ENCODE assay signal across 22 mouse cellular contexts in genomic region chr14:86233305-86233704, GRCm38 (mm10).
DNase-seq lines count a peak whose midpoint lies in the region; ATAC-seq and TF ChIP-seq lines count a peak whose summit lies in the region.
"Had no signal": no experiment of that assay in that cellular context is flagged by ENCODE, and none has a peak within 500 bp of the region (broad histone marks: within the 10 kb centered on the region; RNA-seq: fewer than 3 reads in every experiment).

No protein-coding gene starts in this region.

- no peaks in the 10 kb centered on the region for H3K4me1 ChIP-seq in MEL (ENCODE audit: control insufficient read depth in 1 of 2, insufficient read depth in 2 of 2, low read length in 2 of 2)
- H3K4me1 ChIP-seq in forebrain, embryonic 13.5 days: no peaks in the 10 kb centered on the region
- H3K4me1 ChIP-seq: embryonic facial prominence, embryonic 10.5 days; embryonic facial prominence, embryonic 12.5 days had no signal

- no peak overlapping the region for H3K27ac ChIP-seq in MEL (ENCODE audit: control insufficient read depth, low read depth, low read length)
- no peak overlapping the region for H3K27ac ChIP-seq in forebrain, embryonic 13.5 days
- H3K27ac ChIP-seq: embryonic facial prominence, embryonic 10.5 days; embryonic facial prominence, embryonic 12.5 days had no signal

- 0 out of 2 replicates have a peak, but pooled peaks have one; percentile 23 for ATAC-seq in megakaryocyte progenitor cell, adult 5-6 weeks (replicated peaks; ENCODE audit: poor library complexity)
- ATAC-seq in forebrain, embryonic 13.5 days: no peak
- ATAC-seq: CD4-positive, CD25-positive, alpha-beta regulatory T cell, adult 4 months; forebrain, embryonic 14.5 days; forebrain, embryonic 16.5 days had no signal

- 91% methylated on average over 1 of the region's 1 CpGs for WGBS in forebrain, embryonic 13.5 days

- H3K79me2 ChIP-seq in MEL (ENCODE audit: control insufficient read depth, insufficient read depth, low read length, poor library complexity): no peaks in the 10 kb centered on the region

- no peak for TF ChIP-seq CTCF in MEL (IDR thresholded peaks at IDR 0.05 in 2 of 3, conservative IDR thresholded peaks at IDR 0.05 in 1 of 3; ENCODE audit: control insufficient read depth in 1 of 3, insufficient read depth in 1 of 3, low read depth in 2 of 3, low read length in 3 of 3, poor library complexity in 1 of 3, severe bottlenecking in 1 of 3)

- no peak overlapping the region for H3K9ac ChIP-seq in MEL (ENCODE audit: control insufficient read depth, low read depth, low read length, poor library complexity, severe bottlenecking)
- no peak overlapping the region for H3K9ac ChIP-seq in forebrain, embryonic 13.5 days
- H3K9ac ChIP-seq: embryonic facial prominence, embryonic 12.5 days had no signal

- TF ChIP-seq EP300 in MEL (IDR thresholded peaks at IDR 0.05; ENCODE audit: low read depth in 1 of 2, low read length in 2 of 2): no peak

- H3K4me2 ChIP-seq in forebrain, embryonic 13.5 days: no peak overlapping the region
- H3K4me2 ChIP-seq: embryonic facial prominence, embryonic 12.5 days had no signal

- no peaks in the 10 kb centered on the region for H3K36me3 ChIP-seq in MEL (ENCODE audit: control insufficient read depth in 1 of 2, insufficient read depth in 2 of 2, low read length in 2 of 2)
- H3K36me3 ChIP-seq in forebrain, embryonic 13.5 days (ENCODE audit: poor library complexity, severe bottlenecking): no peaks in the 10 kb centered on the region
- H3K36me3 ChIP-seq: embryonic facial prominence, embryonic 10.5 days; embryonic facial prominence, embryonic 12.5 days; G1E had no signal

- TF ChIP-seq POLR2A in MEL (IDR thresholded peaks at IDR 0.05; ENCODE audit: control insufficient read depth in 1 of 2, insufficient read depth in 1 of 2, low read depth in 1 of 2, low read length in 2 of 2, poor library complexity in 1 of 2): no peak

- TF ChIP-seq RAD21 in MEL (IDR thresholded peaks at IDR 0.05; ENCODE audit: low read depth, low read length): no peak

- H3K27me3 ChIP-seq in MEL (ENCODE audit: control insufficient read depth in 1 of 2, insufficient read depth in 2 of 2, low read length in 2 of 2): no peaks in the 10 kb centered on the region
- no peaks in the 10 kb centered on the region for H3K27me3 ChIP-seq in forebrain, embryonic 13.5 days
- H3K27me3 ChIP-seq: CH12.LX; embryonic facial prominence, embryonic 12.5 days had no signal

- no peak overlapping the region for H3K4me3 ChIP-seq in MEL (ENCODE audit: control insufficient read depth in 1 of 2, insufficient read depth in 1 of 2, low read depth in 2 of 2, low read length in 2 of 2)
- H3K4me3 ChIP-seq in forebrain, embryonic 13.5 days: no peak overlapping the region
- H3K4me3 ChIP-seq: embryonic facial prominence, embryonic 10.5 days; embryonic facial prominence, embryonic 12.5 days had no signal

- no peaks in the 10 kb centered on the region for H3K9me3 ChIP-seq in MEL (replicated peaks; ENCODE audit: insufficient read depth, low read length)
- no peaks in the 10 kb centered on the region for H3K9me3 ChIP-seq in forebrain, embryonic 13.5 days (replicated peaks)
- H3K9me3 ChIP-seq: embryonic facial prominence, embryonic 10.5 days; embryonic facial prominence, embryonic 12.5 days had no signal

- DNase-seq in 416B (ENCODE audit: low read depth) (peak; percentile 77), MEL (ENCODE audit: low read depth, low spot score) (peak; percentile 9)
- no peak for DNase-seq in cerebellum, postnatal 4 days (ENCODE audit: low spot score in 2 of 2)
- DNase-seq: adrenal gland, adult 2 months; adrenal gland, postnatal 10 days; adrenal gland, postnatal 25 days; B cell, adult 2 months; cerebellum, adult 11 months; cerebellum, adult 18-20 months; cerebellum, adult 8-10 months; cerebellum, adult 9-11 months; cerebellum, postnatal 14 days; cerebellum, postnatal 36 days had no signal

TF ChIP-seq in MEL, 35 proteins besides CTCF, POLR2A, EP300 and RAD21:
- TF ChIP-seq TAL1 (IDR thresholded peaks at IDR 0.05; ENCODE audit: low read length) (no peak), NELFE (IDR thresholded peaks at IDR 0.05; ENCODE audit: low read depth, low read length) (no peak), UBTF (IDR thresholded peaks at IDR 0.05; ENCODE audit: borderline replicate concordance, insufficient read depth, low read depth, low read length) (no peak), MAFK (IDR thresholded peaks at IDR 0.05; ENCODE audit: borderline replicate concordance, low read depth, low read length) (no peak), CHD2 (IDR thresholded peaks at IDR 0.05; ENCODE audit: low read length) (no peak), JUND (IDR thresholded peaks at IDR 0.05; ENCODE audit: low read depth, low read length) (no peak), USF2 (IDR thresholded peaks at IDR 0.05; ENCODE audit: borderline replicate concordance in 1 of 2, insufficient read depth in 1 of 2, low read depth in 1 of 2, low read length in 2 of 2) (no peak), HCFC1 (IDR thresholded peaks at IDR 0.05; ENCODE audit: low read depth, low read length) (no peak), SIN3A (IDR thresholded peaks at IDR 0.05; ENCODE audit: low read length) (no peak), GATA1 (IDR thresholded peaks at IDR 0.05; ENCODE audit: low read depth, low read length) (no peak), MAX (IDR thresholded peaks at IDR 0.05; ENCODE audit: low read length) (no peak), MYC (IDR thresholded peaks at IDR 0.05; ENCODE audit: low read depth, low read length) (no peak), TBP (IDR thresholded peaks at IDR 0.05; ENCODE audit: low read depth, low read length) (no peak), RCOR1 (IDR thresholded peaks at IDR 0.05; ENCODE audit: low read depth, low read length) (no peak), USF1 (IDR thresholded peaks at IDR 0.05; ENCODE audit: low read depth, low read length) (no peak), SMC3 (IDR thresholded peaks at IDR 0.05; ENCODE audit: low read depth, low read length) (no peak)

Comparison
In these comparisons a context has a peak if more than half of its experiments do, and no peak if none do; other contexts are left out.
1. DNase-seq: peak in 416B (single experiment) and MEL (single experiment); none in cerebellum, postnatal 4 days (0 of 2).